Mouse (Mus musculus): ENCODE data around the gene Ina. TPM values are rescaled to one million over a fixed set of nuclear protein-coding genes. Genes with fewer than 3 reads are reported as not detected.

Ina gene
- polyA plus RNA-seq, 1 experiment from 2014 or later, result 204 TPM

- no peaks in the 10 kb centered on the region for H3K36me3 ChIP-seq (replicated peaks)
- no peaks in the 10 kb centered on the region for H3K9me3 ChIP-seq
- no peak overlapping the region for H3K4me2 ChIP-seq
- 93% methylated on average over 7 of the region's 7 CpGs for WGBS
- peaks cover 28% of the 10 kb centered on the region for H3K27me3 ChIP-seq
- no peak for ATAC-seq (ENCODE audit: low FRiP score)
- H3K27ac ChIP-seq, result no peak overlapping the region
- H3K9ac ChIP-seq, result no peak overlapping the region
- H3K4me3 ChIP-seq (replicated peaks), result no peak overlapping the region
- peaks cover 2% of the 10 kb centered on the region for H3K4me1 ChIP-seq
Measured at GRCm38 (mm10) chr19:47009420-47009819, 5.1 kb upstream of the Ina start.

DNA sequence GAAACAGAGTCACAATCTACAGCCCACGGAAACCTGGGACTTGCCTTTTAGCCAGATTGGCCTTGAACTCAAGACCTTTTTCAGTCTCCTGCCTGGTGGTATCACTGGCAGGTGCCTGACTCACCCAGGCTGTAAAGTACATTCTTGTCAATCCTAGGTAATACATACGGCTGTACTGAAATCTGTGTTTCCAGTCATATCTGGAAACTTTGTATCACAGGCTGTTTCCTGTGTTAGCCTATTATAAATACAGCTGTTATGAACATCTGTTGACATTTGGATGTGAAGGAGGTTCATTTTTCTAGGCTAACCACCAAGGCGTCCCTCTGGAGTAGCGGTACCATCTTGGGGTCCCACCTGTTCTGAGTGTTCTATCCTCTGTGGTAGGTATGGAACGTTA is 4.6 kb upstream of the Ina start:
- peaks cover 33% of the 10 kb centered on the region for H3K27me3 ChIP-seq
- no peaks in the 10 kb centered on the region for H3K36me3 ChIP-seq (replicated peaks)
- H3K27ac ChIP-seq, result no peak overlapping the region
- H3K9ac ChIP-seq, result no peak overlapping the region
- no peak overlapping the region for H3K4me2 ChIP-seq
- WGBS, result 91% methylated on average over 5 of the region's 5 CpGs
- no peak for ATAC-seq (ENCODE audit: low FRiP score)
- peaks cover 7% of the 10 kb centered on the region for H3K4me1 ChIP-seq
- no peak overlapping the region for H3K4me3 ChIP-seq (replicated peaks)
- no peaks in the 10 kb centered on the region for H3K9me3 ChIP-seq

DNA sequence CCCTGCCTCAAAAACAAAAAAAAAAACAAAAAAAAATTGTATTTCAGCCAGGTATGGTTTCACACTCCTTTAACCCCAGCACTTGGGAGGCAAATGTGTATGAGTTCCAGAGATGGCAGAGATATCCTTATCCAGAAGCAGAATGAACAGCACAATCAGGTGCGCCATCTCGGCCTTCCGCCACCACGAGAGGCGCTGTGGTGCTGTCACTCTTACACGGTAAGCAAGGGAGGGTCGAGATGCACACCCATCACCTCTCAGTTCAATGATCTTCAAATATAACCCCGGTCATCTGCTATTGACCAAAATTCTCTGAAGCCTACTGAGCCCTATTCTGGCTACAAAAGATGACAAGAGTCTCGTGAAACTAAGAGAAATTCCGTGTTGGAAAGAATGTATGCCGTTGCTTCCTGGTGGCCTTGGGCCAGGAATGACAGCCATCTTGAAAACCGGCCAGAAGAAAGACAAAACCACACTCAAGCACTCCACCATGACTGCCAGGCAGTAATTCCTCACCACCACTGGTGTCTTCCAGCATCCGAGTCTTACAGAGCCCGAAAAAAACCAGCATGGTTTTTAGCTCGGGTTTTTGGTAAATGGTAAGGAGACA is 1.9 kb upstream of the Ina start:
- 94% methylated on average over 15 of the region's 15 CpGs for WGBS
- Histone ChIP-seq H3K27ac (no peak overlapping the region), H3K36me3 (replicated peaks) (no peaks in the 10 kb centered on the region), H3K4me3 (replicated peaks) (no peak overlapping the region), H3K27me3 (peaks cover 54% of the 10 kb centered on the region), H3K4me1 (peaks cover 15% of the 10 kb centered on the region), H3K9ac (no peak overlapping the region), H3K9me3 (no peaks in the 10 kb centered on the region), H3K4me2 (no peak overlapping the region)
- ATAC-seq (ENCODE audit: low FRiP score), result no peak

GRCm38 (mm10) chr19:47013340-47014158 is 949 bp upstream of the Ina start:
- Histone ChIP-seq H3K9ac (peak overlapping the region; percentile 78), H3K4me3 (replicated peaks) (peak overlapping the region; percentile 60), H3K27me3 (peaks cover 60% of the 10 kb centered on the region), H3K27ac (peak overlapping the region; percentile 90), H3K4me2 (peak overlapping the region; percentile 71), H3K4me1 (peaks cover 15% of the 10 kb centered on the region), H3K9me3 (no peaks in the 10 kb centered on the region), H3K36me3 (replicated peaks) (no peaks in the 10 kb centered on the region)
- 9% methylated on average over 20 of the region's 20 CpGs for WGBS
- ATAC-seq (ENCODE audit: low FRiP score), result no peak

DNA sequence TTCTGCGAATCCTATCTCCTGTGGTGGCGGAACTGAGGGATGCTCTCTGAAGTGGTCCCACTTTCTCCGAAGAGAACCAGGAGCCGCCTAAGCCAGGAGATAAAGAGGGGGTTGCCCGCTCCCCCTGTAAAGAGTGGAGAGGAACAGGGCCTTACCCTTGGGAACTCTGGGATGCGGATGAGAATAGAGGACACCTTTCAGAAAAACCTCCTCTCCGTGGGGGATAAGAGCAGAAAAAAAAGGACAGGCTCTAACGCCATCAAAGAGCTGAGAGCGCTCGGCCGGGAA is 395 bp upstream of the Ina start:
- Histone ChIP-seq H3K36me3 (replicated peaks) (no peaks in the 10 kb centered on the region), H3K27me3 (peaks cover 60% of the 10 kb centered on the region), H3K27ac (peak overlapping the region; percentile 90), H3K4me3 (replicated peaks) (peak overlapping the region; percentile 60), H3K9me3 (no peaks in the 10 kb centered on the region), H3K9ac (peak overlapping the region; percentile 78), H3K4me2 (peak overlapping the region; percentile 71), H3K4me1 (peaks cover 18% of the 10 kb centered on the region)
- peak; percentile 35 for ATAC-seq (ENCODE audit: low FRiP score)
- WGBS, result 2% methylated on average over 11 of the region's 11 CpGs

DNA sequence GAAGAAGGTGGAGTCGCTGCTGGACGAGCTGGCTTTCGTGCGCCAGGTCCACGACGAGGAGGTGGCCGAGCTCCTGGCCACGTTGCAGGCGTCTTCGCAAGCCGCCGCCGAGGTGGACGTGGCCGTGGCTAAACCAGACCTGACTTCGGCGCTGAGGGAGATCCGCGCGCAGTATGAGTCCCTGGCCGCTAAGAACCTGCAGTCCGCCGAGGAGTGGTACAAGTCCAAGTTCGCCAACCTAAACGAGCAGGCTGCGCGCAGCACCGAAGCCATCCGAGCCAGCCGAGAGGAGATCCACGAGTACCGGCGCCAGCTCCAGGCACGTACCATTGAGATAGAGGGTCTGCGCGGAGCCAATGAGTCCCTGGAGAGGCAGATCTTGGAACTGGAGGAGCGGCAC is 898 bp downstream of the Ina start:
- Histone ChIP-seq H3K36me3 (replicated peaks) (no peaks in the 10 kb centered on the region), H3K4me2 (peak overlapping the region; percentile 71), H3K9me3 (no peaks in the 10 kb centered on the region), H3K4me3 (replicated peaks) (peak overlapping the region; percentile 60), H3K9ac (peak overlapping the region; percentile 78), H3K27me3 (peaks cover 60% of the 10 kb centered on the region), H3K27ac (peak overlapping the region; percentile 90), H3K4me1 (peaks cover 23% of the 10 kb centered on the region)
- WGBS, result under 1% methylated on average over 37 of the region's 37 CpGs
- ATAC-seq (ENCODE audit: low FRiP score), result peak; percentile 4; the same call in 1 of the 2 replicates

- peak overlapping the region; percentile 90; the same call in 1 of the 2 replicates for H3K27ac ChIP-seq
- ATAC-seq (ENCODE audit: low FRiP score), result no peak
- peaks cover 60% of the 10 kb centered on the region for H3K27me3 ChIP-seq
- H3K4me1 ChIP-seq, result peaks cover 23% of the 10 kb centered on the region
- peak overlapping the region; percentile 71 for H3K4me2 ChIP-seq
- no peaks in the 10 kb centered on the region for H3K9me3 ChIP-seq
- WGBS, result under 1% methylated on average over 9 of the region's 9 CpGs
- H3K4me3 ChIP-seq (replicated peaks), result peak overlapping the region; percentile 60
- no peaks in the 10 kb centered on the region for H3K36me3 ChIP-seq (replicated peaks)
- peak overlapping the region; percentile 78 for H3K9ac ChIP-seq
Measured at GRCm38 (mm10) chr19:47015965-47016364, 1.5 kb downstream of the Ina start.

- Histone ChIP-seq H3K9me3 (no peaks in the 10 kb centered on the region), H3K27ac (no peak overlapping the region; the same call in 1 of the 2 replicates), H3K9ac (peak overlapping the region; percentile 78; the same call in 1 of the 2 replicates), H3K27me3 (peaks cover 58% of the 10 kb centered on the region), H3K4me3 (replicated peaks) (peak overlapping the region; percentile 60), H3K4me1 (peaks cover 23% of the 10 kb centered on the region), H3K36me3 (replicated peaks) (no peaks in the 10 kb centered on the region), H3K4me2 (peak overlapping the region; percentile 71)
- under 1% methylated on average over 15 of the region's 15 CpGs for WGBS
- ATAC-seq (ENCODE audit: low FRiP score), result no peak
Measured at GRCm38 (mm10) chr19:47016487-47016886, 2.0 kb downstream of the Ina start.

DNA sequence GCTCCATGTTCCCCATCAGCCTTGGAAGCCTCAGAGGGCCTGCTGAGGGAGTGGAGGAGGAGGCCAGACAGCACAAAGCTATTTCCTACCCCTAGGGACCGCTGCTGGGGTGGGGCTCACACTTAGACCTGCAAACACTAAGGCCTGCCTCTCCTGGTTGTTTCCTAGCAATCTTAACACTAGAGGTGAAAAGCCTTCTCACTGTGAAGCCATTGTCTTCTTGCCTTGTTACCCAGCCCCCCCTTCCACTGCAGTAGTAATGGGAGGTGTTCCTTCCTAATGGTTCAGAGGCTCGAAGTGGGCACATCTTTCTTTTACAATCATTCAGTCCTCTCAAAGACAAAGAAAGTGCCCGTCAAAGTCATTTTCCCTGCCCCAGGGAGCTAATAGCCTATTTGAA is 3.3 kb downstream of the Ina start:
- Histone ChIP-seq H3K4me1 (peaks cover 23% of the 10 kb centered on the region), H3K9me3 (no peaks in the 10 kb centered on the region), H3K27me3 (peaks cover 48% of the 10 kb centered on the region), H3K9ac (peak overlapping the region; percentile 45; the same call in 1 of the 2 replicates), H3K36me3 (replicated peaks) (peaks cover 13% of the 10 kb centered on the region; the same call in 1 of the 2 replicates), H3K4me2 (peak overlapping the region; percentile 49), H3K4me3 (replicated peaks) (peak overlapping the region; percentile 60), H3K27ac (peak overlapping the region; percentile 80)
- under 1% methylated on average over 3 of the region's 3 CpGs for whole genome bisulfite sequencing
- no peak for ATAC-seq (ENCODE audit: low FRiP score)

DNA sequence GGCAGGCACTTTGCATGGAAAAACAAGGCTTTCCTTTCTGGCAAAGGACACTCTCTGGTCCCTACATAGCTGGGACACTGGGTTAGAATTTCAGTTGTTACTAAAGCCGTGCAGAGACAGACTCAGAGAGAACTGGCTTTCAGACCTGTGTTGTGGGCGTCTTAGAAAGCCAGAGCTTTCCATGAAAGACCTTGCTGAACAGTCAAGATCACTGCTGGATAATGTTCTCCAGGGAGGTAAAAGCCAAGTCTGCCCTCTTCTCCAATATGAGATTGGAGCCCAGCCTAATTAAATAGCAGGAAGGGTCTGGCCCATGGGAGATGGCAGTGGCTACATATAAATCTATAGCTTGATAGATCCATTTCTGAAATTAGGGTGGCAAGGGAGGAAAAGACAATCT is 3.8 kb downstream of the Ina start:
- H3K36me3 ChIP-seq (replicated peaks), result peaks cover 17% of the 10 kb centered on the region; the same call in 1 of the 2 replicates
- H3K27ac ChIP-seq, result peak overlapping the region; percentile 80
- peak overlapping the region; percentile 45; the same call in 1 of the 2 replicates for H3K9ac ChIP-seq
- H3K27me3 ChIP-seq, result peaks cover 43% of the 10 kb centered on the region
- peaks cover 23% of the 10 kb centered on the region for H3K4me1 ChIP-seq
- 27% methylated on average over 2 of the region's 2 CpGs for WGBS
- peak overlapping the region; percentile 49 for H3K4me2 ChIP-seq
- H3K9me3 ChIP-seq, result no peaks in the 10 kb centered on the region
- H3K4me3 ChIP-seq (replicated peaks), result peak overlapping the region; percentile 60
- no peak for ATAC-seq (ENCODE audit: low FRiP score)

GRCm38 (mm10) chr19:47019326-47019725 is 4.8 kb downstream of the Ina start:
- H3K9ac ChIP-seq, result peak overlapping the region; percentile 31; the same call in 1 of the 2 replicates
- peak overlapping the region; percentile 60 for H3K4me3 ChIP-seq (replicated peaks)
- H3K4me1 ChIP-seq, result peaks cover 23% of the 10 kb centered on the region
- H3K9me3 ChIP-seq, result no peaks in the 10 kb centered on the region
- peaks cover 33% of the 10 kb centered on the region for H3K27me3 ChIP-seq
- H3K4me2 ChIP-seq, result peak overlapping the region; percentile 49
- WGBS, result 23% methylated on average over 6 of the region's 6 CpGs
- peaks cover 24% of the 10 kb centered on the region for H3K36me3 ChIP-seq (replicated peaks)
- ATAC-seq (ENCODE audit: low FRiP score), result peak; percentile 37; the same call in 1 of the 2 replicates
- H3K27ac ChIP-seq, result peak overlapping the region; percentile 77; the same call in 1 of the 2 replicates

DNA sequence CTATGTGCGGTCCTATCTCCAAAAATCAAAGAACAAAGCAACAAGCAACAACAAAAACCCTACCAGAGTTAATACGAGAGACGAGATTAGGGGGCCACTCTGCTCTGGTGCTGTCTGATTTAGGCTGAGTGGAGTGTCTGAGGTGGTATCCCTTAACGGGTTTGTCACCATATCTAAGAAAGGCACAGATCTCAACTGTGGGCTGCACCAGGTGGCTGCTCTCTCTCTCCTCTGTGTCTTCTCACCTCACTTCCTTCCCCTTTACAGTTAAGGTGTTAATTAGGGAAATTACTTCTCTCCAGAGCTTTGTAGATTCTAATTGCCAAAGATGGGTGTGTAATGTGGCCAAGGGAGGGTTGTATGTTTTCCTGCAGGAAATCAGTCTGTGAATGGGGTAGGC is 8.2 kb downstream of the Ina start:
- no peak for ATAC-seq (ENCODE audit: low FRiP score)

More for the DNA sequence above, 8.2 kb downstream of the Ina start:
- H3K4me2 ChIP-seq, result no peak overlapping the region
- H3K27me3 ChIP-seq, result peaks cover 5% of the 10 kb centered on the region
- H3K4me1 ChIP-seq, result peaks cover 9% of the 10 kb centered on the region; the same call in 1 of the 2 replicates
- peaks cover 27% of the 10 kb centered on the region for H3K36me3 ChIP-seq (replicated peaks)
- H3K9ac ChIP-seq, result no peak overlapping the region
- H3K27ac ChIP-seq, result no peak overlapping the region
- WGBS, result 84% methylated on average over 4 of the region's 4 CpGs
- no peak overlapping the region for H3K4me3 ChIP-seq (replicated peaks)
- H3K9me3 ChIP-seq, result no peaks in the 10 kb centered on the region

All from forebrain, embryonic 12.5 days (tissue).